In genomic region chr3:107090403-107091150, GRCm38 (mm10) we compare ENCODE assay signal across 21 mouse cellular contexts. TPM values are rescaled to one million over a fixed set of nuclear protein-coding genes. Genes with fewer than 3 reads are reported as not detected.
DNase-seq lines count a peak whose midpoint lies in the region; TF ChIP-seq lines count a peak whose summit lies in the region.
"Had no signal": no experiment of that assay in that cellular context is flagged by ENCODE, and none has a peak within 500 bp of the region (broad histone marks: within the 10 kb centered on the region; RNA-seq: fewer than 3 reads in every experiment).

No protein-coding gene starts in this region.

- no peaks in the 10 kb centered on the region for H3K27me3 ChIP-seq in spleen, adult 2 months (ENCODE audit: control insufficient read depth, insufficient read depth, low read length)
- H3K27me3 ChIP-seq in small intestine, adult 2 months (ENCODE audit: control insufficient read depth, insufficient read depth, low read length): no peaks in the 10 kb centered on the region
- H3K27me3 ChIP-seq: forebrain, embryonic 15.5 days; lung, embryonic 15.5 days had no signal

- no peak for TF ChIP-seq POLR2A in spleen, adult 2 months (IDR thresholded peaks at IDR 0.05; ENCODE audit: low read depth, low read length)
- TF ChIP-seq POLR2A in small intestine, adult 2 months (IDR thresholded peaks at IDR 0.05; ENCODE audit: low read depth, low read length): no peak

- peak overlapping the region; percentile 68 for H3K27ac ChIP-seq in spleen, adult 2 months (ENCODE audit: insufficient read depth, low read length)
- peak overlapping the region; percentile 68; the same call in 1 of the 2 replicates for H3K27ac ChIP-seq in small intestine, adult 2 months (ENCODE audit: insufficient read depth, low read depth, low read length)
- H3K27ac ChIP-seq: embryonic facial prominence, embryonic 10.5 days; forebrain, embryonic 15.5 days; heart, embryonic 13.5 days; hindbrain, embryonic 10.5 days; limb, embryonic 10.5 days; lung, embryonic 15.5 days; macrophage had no signal

- no peak for TF ChIP-seq CTCF in spleen, adult 2 months (IDR thresholded peaks at IDR 0.05; ENCODE audit: extremely low read depth, insufficient read depth, insufficient read length, insufficient replicate concordance)
- TF ChIP-seq CTCF in small intestine, adult 2 months (IDR thresholded peaks at IDR 0.05; ENCODE audit: extremely low read depth, insufficient read length, insufficient replicate concordance, low read depth, low read length): no peak

- peaks cover 10% of the 10 kb centered on the region; the same call in 1 of the 2 replicates for H3K4me1 ChIP-seq in spleen, adult 2 months (ENCODE audit: control insufficient read depth, insufficient read depth, insufficient read length)
- no peaks in the 10 kb centered on the region for H3K4me1 ChIP-seq in small intestine, adult 2 months (ENCODE audit: control insufficient read depth, insufficient read depth, insufficient read length, low read length)
- H3K4me1 ChIP-seq: embryonic facial prominence, embryonic 10.5 days; forebrain, embryonic 15.5 days; heart, embryonic 13.5 days; hindbrain, embryonic 10.5 days; limb, embryonic 10.5 days; lung, embryonic 15.5 days had no signal

- WGBS in spleen, adult 2 months: 46% methylated on average over 11 of the region's 11 CpGs
- WGBS in small intestine, adult 2 months: 59% methylated on average over 11 of the region's 11 CpGs

- no peak overlapping the region for H3K4me3 ChIP-seq in spleen, adult 2 months (ENCODE audit: extremely low read depth, insufficient read depth, insufficient read length)
- H3K4me3 ChIP-seq in small intestine, adult 2 months (ENCODE audit: low read depth, low read length): no peak overlapping the region
- H3K4me3 ChIP-seq: embryonic facial prominence, embryonic 10.5 days; forebrain, embryonic 15.5 days; heart, embryonic 13.5 days; hindbrain, embryonic 10.5 days; limb, embryonic 10.5 days; lung, embryonic 15.5 days had no signal

- DNase-seq in spleen, adult 2 months (ENCODE audit: low read depth in 1 of 2, low spot score in 2 of 2): no peak
- DNase-seq in spleen, postnatal 36 days (ENCODE audit: low spot score in 2 of 2): no peak
- DNase-seq in cerebellum, adult 9-10 months: peak; percentile 88
- DNase-seq in adrenal gland, adult 2 months: no peak
- no peak for DNase-seq in layer of hippocampus, postnatal 14 days (ENCODE audit: low spot score in 2 of 2)
- no peak for DNase-seq in right cerebral cortex, adult 2 months (ENCODE audit: low spot score in 2 of 2)
- DNase-seq in gastrocnemius, postnatal 10 days: no peak
- DNase-seq: B cell, adult 2 months; midbrain, embryonic 14.5 days; right cerebral cortex, adult 18-20 months had no signal

- H3K36me3 ChIP-seq in spleen, adult 2 months (ENCODE audit: control insufficient read depth, insufficient read depth, low read length): no peaks in the 10 kb centered on the region
- H3K36me3 ChIP-seq in small intestine, adult 2 months (ENCODE audit: control insufficient read depth, insufficient read depth, low read length): no peaks in the 10 kb centered on the region
- H3K36me3 ChIP-seq: embryonic facial prominence, embryonic 10.5 days; forebrain, embryonic 15.5 days; heart, embryonic 13.5 days; hindbrain, embryonic 10.5 days; limb, embryonic 10.5 days; lung, embryonic 15.5 days had no signal

RNA-seq across cellular contexts. Expression of gene Kcna2, which starts 10.4 kb away (rescaled TPM):
- polyA plus RNA-seq in spleen, adult 2 months (2012; rRNA removed): 2.5 and 3.8 TPM in 2 replicates
- 0.46 and 0.48 TPM in 2 replicates for polyA plus RNA-seq in small intestine, adult 2 months (2012; rRNA removed)
- 1 to 10 TPM in 1 of 2 experiments, under 1 TPM in 1; 0.46 to 1.5 TPM for total RNA-seq in adrenal gland, adult 2 months (2021)
- 0.16 and 0.45 TPM in 2 replicates for polyA plus RNA-seq in adrenal gland, adult 2 months (2012; rRNA removed)
- total RNA-seq in layer of hippocampus, postnatal 14 days (2021): 10 to 100 TPM; 76.1 to 82.3 TPM
- 1 to 10 TPM; 2.9 to 5.0 TPM for total RNA-seq in gastrocnemius, postnatal 10 days (2021)
- total RNA-seq: granulocyte monocyte progenitor cell, adult 5-6 weeks had no signal
- polyA plus RNA-seq: testis, adult 2 months had no signal

RNA-seq across cellular contexts. Expression of gene Kcna3, which starts 54.6 kb away (rescaled TPM):
- 21.0 and 32.2 TPM in 2 replicates for polyA plus RNA-seq in spleen, adult 2 months (2012; rRNA removed)
- 2.5 and 3.9 TPM in 2 replicates for polyA plus RNA-seq in small intestine, adult 2 months (2012; rRNA removed)
- total RNA-seq in adrenal gland, adult 2 months (2021): 1 to 10 TPM in 1 of 2 experiments, under 1 TPM in 1; 0.78 to 1.0 TPM
- 1.1 and 1.3 TPM in 2 replicates for polyA plus RNA-seq in adrenal gland, adult 2 months (2012; rRNA removed)
- 10 to 100 TPM; 13.8 to 17.1 TPM for total RNA-seq in layer of hippocampus, postnatal 14 days (2021)
- total RNA-seq in gastrocnemius, postnatal 10 days (2021): under 1 TPM; 0.28 to 0.70 TPM
- polyA plus RNA-seq: Patski had no signal

Comparison
In these comparisons a context has a peak if more than half of its experiments do, and no peak if none do; other contexts are left out.
1. RNA of gene Kcna2, which starts 10.4 kb away (total RNA-seq): 76.1 to 82.3 TPM in layer of hippocampus, postnatal 14 days; 2.9 to 5.0 TPM in gastrocnemius, postnatal 10 days and 0.46 to 1.5 TPM in adrenal gland, adult 2 months; every median in the first group is over 10 times any median in the second.
2. RNA of gene Kcna3, which starts 54.6 kb away (total RNA-seq): 13.8 to 17.1 TPM in layer of hippocampus, postnatal 14 days; 0.78 to 1.0 TPM in adrenal gland, adult 2 months and 0.28 to 0.70 TPM in gastrocnemius, postnatal 10 days; every median in the first group is over 4 times any median in the second.